Mouse (Mus musculus): ENCODE measurements around the gene Txndc12. TPM values are rescaled to one million over a fixed set of nuclear protein-coding genes. Genes with fewer than 3 reads are reported as not detected.

Gene Txndc12
- total and polyA plus RNA-seq, 3 experiments: 10.2 to 76.2 (median 54.4) TPM

- no peak for DNase-seq (ENCODE audit: low spot score)
Observed at GRCm38 (mm10) chr4:108848505-108848848, 14.1 kb downstream of the Txndc12 start, which contains the start of gene A730015C16Rik. Gene A730015C16Rik (minus strand): TSS chr4:108848619.

GRCm38 (mm10) chr4:108866806-108867205 is 32.4 kb downstream of the Txndc12 start:
- Histone ChIP-seq H3K27me3 (ENCODE audit: insufficient read depth, low read length) (peaks cover 4% of the 10 kb centered on the region; the same call in 1 of the 2 replicates), H3K36me3 (replicated peaks) (peaks cover 11% of the 10 kb centered on the region), H3K4me3 (ENCODE audit: low read depth, low read length) (no peak overlapping the region; the same call in 1 of the 2 replicates), H3K9me3 (replicated peaks) (no peaks in the 10 kb centered on the region), H3K4me1 (ENCODE audit: insufficient read depth, low read depth, low read length) (peaks cover 28% of the 10 kb centered on the region)
- DNase-seq (ENCODE audit: low spot score): no peak
- no peak for TF ChIP-seq GATA2 (IDR thresholded peaks at IDR 0.05; ENCODE audit: borderline replicate concordance, low read depth, low read length)
- TF ChIP-seq GATA1 (IDR thresholded peaks at IDR 0.05; ENCODE audit: borderline replicate concordance, low read length): no peak
- no peak for TF ChIP-seq POLR2AphosphoS5 (IDR thresholded peaks at IDR 0.05; ENCODE audit: insufficient replicate concordance, low read depth, low read length)
- no peak for TF ChIP-seq TAL1 (conservative IDR thresholded peaks at IDR 0.05; ENCODE audit: low read depth, low read length)
- TF ChIP-seq CTCF (IDR thresholded peaks at IDR 0.05; ENCODE audit: low read depth, low read length): no peak
- ATAC-seq (ENCODE audit: extremely low read depth, insufficient number of reproducible peaks, low FRiP score, poor library complexity, severe bottlenecking): peak; percentile 38

More at GRCm38 (mm10) chr4:108848505-108848848, 14.1 kb downstream of the Txndc12 start, which contains the start of gene A730015C16Rik:
- peaks cover 24% of the 10 kb centered on the region; the same call in 1 of the 2 replicates for H3K4me1 ChIP-seq (ENCODE audit: insufficient read depth, low read depth, low read length)
- TF ChIP-seq GATA2 (IDR thresholded peaks at IDR 0.05; ENCODE audit: borderline replicate concordance, low read depth, low read length): no peak
- no peak for TF ChIP-seq TAL1 (conservative IDR thresholded peaks at IDR 0.05; ENCODE audit: low read depth, low read length)
- no peak for TF ChIP-seq POLR2AphosphoS5 (IDR thresholded peaks at IDR 0.05; ENCODE audit: insufficient replicate concordance, low read depth, low read length)
- no peak for TF ChIP-seq CTCF (IDR thresholded peaks at IDR 0.05; ENCODE audit: low read depth, low read length)
- no peak for TF ChIP-seq GATA1 (IDR thresholded peaks at IDR 0.05; ENCODE audit: borderline replicate concordance, low read length)
- peaks cover 28% of the 10 kb centered on the region for H3K36me3 ChIP-seq (replicated peaks)
- H3K27me3 ChIP-seq (ENCODE audit: insufficient read depth, low read length): no peaks in the 10 kb centered on the region
- H3K9me3 ChIP-seq (replicated peaks): no peaks in the 10 kb centered on the region
- H3K4me3 ChIP-seq (ENCODE audit: low read depth, low read length): peak within 1 kb of the TSS; percentile 100
- no peak for ATAC-seq (ENCODE audit: extremely low read depth, insufficient number of reproducible peaks, low FRiP score, poor library complexity, severe bottlenecking)

GRCm38 (mm10) chr4:108869730-108870374 is 35.5 kb downstream of the Txndc12 start:
- DNase-seq (ENCODE audit: low spot score) (peak; percentile 64), ATAC-seq (ENCODE audit: extremely low read depth, insufficient number of reproducible peaks, low FRiP score, poor library complexity, severe bottlenecking) (peak; percentile 34; the same call in 1 of the 2 replicates)
- no peaks in the 10 kb centered on the region for H3K9me3 ChIP-seq (replicated peaks)
- H3K4me1 ChIP-seq (ENCODE audit: insufficient read depth, low read depth, low read length): peaks cover 18% of the 10 kb centered on the region
- H3K36me3 ChIP-seq (replicated peaks): no peaks in the 10 kb centered on the region
- peaks cover 4% of the 10 kb centered on the region; the same call in 1 of the 2 replicates for H3K27me3 ChIP-seq (ENCODE audit: insufficient read depth, low read length)
- TF ChIP-seq GATA1 (IDR thresholded peaks at IDR 0.05; ENCODE audit: borderline replicate concordance, low read length) (no peak), CTCF (IDR thresholded peaks at IDR 0.05; ENCODE audit: low read depth, low read length) (peak; percentile 97), POLR2AphosphoS5 (IDR thresholded peaks at IDR 0.05; ENCODE audit: insufficient replicate concordance, low read depth, low read length) (no peak)
- no peak overlapping the region for H3K4me3 ChIP-seq (ENCODE audit: low read depth, low read length)

GRCm38 (mm10) chr4:108873746-108874145 is 39.3 kb downstream of the Txndc12 start:
- TF ChIP-seq CTCF (IDR thresholded peaks at IDR 0.05; ENCODE audit: low read depth, low read length) (no peak), GATA2 (IDR thresholded peaks at IDR 0.05; ENCODE audit: borderline replicate concordance, low read depth, low read length) (no peak), POLR2AphosphoS5 (IDR thresholded peaks at IDR 0.05; ENCODE audit: insufficient replicate concordance, low read depth, low read length) (no peak), GATA1 (IDR thresholded peaks at IDR 0.05; ENCODE audit: borderline replicate concordance, low read length) (no peak), TAL1 (conservative IDR thresholded peaks at IDR 0.05; ENCODE audit: low read depth, low read length) (no peak)
- Histone ChIP-seq H3K27me3 (ENCODE audit: insufficient read depth, low read length) (peaks cover 18% of the 10 kb centered on the region), H3K36me3 (replicated peaks) (no peaks in the 10 kb centered on the region), H3K4me1 (ENCODE audit: insufficient read depth, low read depth, low read length) (peaks cover under 1% of the 10 kb centered on the region; the same call in 1 of the 2 replicates), H3K9me3 (replicated peaks) (no peaks in the 10 kb centered on the region), H3K4me3 (ENCODE audit: low read depth, low read length) (no peak overlapping the region)
- no peak for ATAC-seq (ENCODE audit: extremely low read depth, insufficient number of reproducible peaks, low FRiP score, poor library complexity, severe bottlenecking)
- DNase-seq (ENCODE audit: low spot score): no peak

- no peak for ATAC-seq (ENCODE audit: extremely low read depth, insufficient number of reproducible peaks, low FRiP score, poor library complexity, severe bottlenecking)
- no peaks in the 10 kb centered on the region for H3K36me3 ChIP-seq (replicated peaks)
- H3K27me3 ChIP-seq (ENCODE audit: insufficient read depth, low read length): peaks cover 32% of the 10 kb centered on the region
- H3K4me3 ChIP-seq (ENCODE audit: low read depth, low read length): no peak overlapping the region
- no peaks in the 10 kb centered on the region for H3K9me3 ChIP-seq (replicated peaks)
- H3K4me1 ChIP-seq (ENCODE audit: insufficient read depth, low read depth, low read length): peaks cover 6% of the 10 kb centered on the region; the same call in 1 of the 2 replicates
- DNase-seq (ENCODE audit: low spot score): no peak
- TF ChIP-seq GATA2 (IDR thresholded peaks at IDR 0.05; ENCODE audit: borderline replicate concordance, low read depth, low read length) (no peak), POLR2AphosphoS5 (IDR thresholded peaks at IDR 0.05; ENCODE audit: insufficient replicate concordance, low read depth, low read length) (no peak), TAL1 (conservative IDR thresholded peaks at IDR 0.05; ENCODE audit: low read depth, low read length) (no peak), GATA1 (IDR thresholded peaks at IDR 0.05; ENCODE audit: borderline replicate concordance, low read length) (no peak), CTCF (IDR thresholded peaks at IDR 0.05; ENCODE audit: low read depth, low read length) (no peak)
Observed at GRCm38 (mm10) chr4:108877901-108878300, 43.5 kb downstream of the Txndc12 start.

GRCm38 (mm10) chr4:108878963-108879822 is 44.8 kb downstream of the Txndc12 start, which contains the start of gene Rab3b:
Gene Rab3b (plus strand): TSS chr4:108879063.
- Histone ChIP-seq H3K4me3 (ENCODE audit: low read depth, low read length) (peak within 1 kb of the TSS; percentile 52; the same call in 1 of the 2 replicates), H3K4me1 (ENCODE audit: insufficient read depth, low read depth, low read length) (peaks cover 6% of the 10 kb centered on the region; the same call in 1 of the 2 replicates), H3K27me3 (ENCODE audit: insufficient read depth, low read length) (peaks cover 34% of the 10 kb centered on the region), H3K36me3 (replicated peaks) (no peaks in the 10 kb centered on the region), H3K9me3 (replicated peaks) (no peaks in the 10 kb centered on the region)
- no peak for TF ChIP-seq GATA2 (IDR thresholded peaks at IDR 0.05; ENCODE audit: borderline replicate concordance, low read depth, low read length)
- TF ChIP-seq GATA1 (IDR thresholded peaks at IDR 0.05; ENCODE audit: borderline replicate concordance, low read length): no peak
- no peak for TF ChIP-seq CTCF (IDR thresholded peaks at IDR 0.05; ENCODE audit: low read depth, low read length)
- ATAC-seq (ENCODE audit: extremely low read depth, insufficient number of reproducible peaks, low FRiP score, poor library complexity, severe bottlenecking): no peak
- no peak for DNase-seq (ENCODE audit: low spot score)

Measured in G1E (cell line).